Comparison of ENCODE assay signal across 21 mouse cellular contexts in the genomic region with DNA sequence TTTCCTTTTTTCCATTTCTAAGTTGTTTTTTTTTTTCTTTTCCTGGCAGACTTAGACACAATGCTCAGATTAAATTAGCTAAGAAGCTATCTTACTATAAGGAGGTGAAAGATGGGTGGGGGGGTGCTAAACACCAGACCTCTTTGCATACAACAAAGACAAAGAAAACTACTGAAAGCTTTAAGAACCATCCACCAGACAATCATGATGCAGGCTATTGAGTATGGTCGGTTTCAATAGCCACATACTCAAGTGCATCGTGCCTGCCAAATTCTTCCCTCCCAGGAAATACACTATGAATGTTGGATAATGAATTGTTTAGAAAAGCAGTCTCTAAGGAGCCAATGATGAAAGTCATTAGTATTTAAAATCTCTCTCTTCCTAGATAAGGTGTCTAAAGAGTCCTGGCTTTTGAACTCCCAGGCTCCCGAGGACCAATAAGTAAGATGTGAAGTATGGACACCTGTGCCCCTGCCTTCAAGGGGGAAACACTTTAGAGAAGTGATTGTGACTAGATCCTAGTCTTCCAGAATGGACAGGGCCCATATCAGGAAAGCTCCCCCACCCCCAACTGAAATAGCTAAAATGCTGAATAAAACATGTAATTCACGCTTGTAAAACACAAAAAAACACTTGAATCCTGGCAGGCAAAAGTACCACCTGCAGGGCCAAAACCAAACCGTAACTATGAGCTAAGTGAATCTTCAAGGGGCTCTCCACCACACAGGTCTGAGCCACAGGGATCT.
DNase-seq lines count a peak whose midpoint lies in the region; ATAC-seq and TF ChIP-seq lines count a peak whose summit lies in the region.
"Had no signal": no experiment of that assay in that cellular context is flagged by ENCODE, and none has a peak within 500 bp of the region (broad histone marks: within the 10 kb centered on the region; RNA-seq: fewer than 3 reads in every experiment).

No protein-coding gene starts in this region.

- DNase-seq in forebrain, embryonic 11.5 days (ENCODE audit: low spot score), result no peak
- no peak for DNase-seq in forebrain, postnatal 0 days
- DNase-seq in heart, adult 11 months, result peak; percentile 43
- DNase-seq in heart, adult 2 months, result no peak
- no peak for DNase-seq in midbrain, embryonic 11.5 days (ENCODE audit: low spot score, missing footprints)
- DNase-seq: adrenal gland, adult 8-10 months; adrenal gland, postnatal 25 days; cerebellum, adult 18-20 months; cerebellum, adult 9-10 months; cerebellum, postnatal 14 days; gastrocnemius, postnatal 25 days; kidney, adult 18-20 months had no signal

- H3K27me3 ChIP-seq in forebrain, embryonic 11.5 days (ENCODE audit: control insufficient read depth, insufficient read depth, low read length), result no peaks in the 10 kb centered on the region
- no peaks in the 10 kb centered on the region for H3K27me3 ChIP-seq in forebrain, postnatal 0 days (ENCODE audit: insufficient read depth, low read length)
- H3K27me3 ChIP-seq in heart, adult 2 months (ENCODE audit: control insufficient read depth, insufficient read depth, low read length), result no peaks in the 10 kb centered on the region
- no peaks in the 10 kb centered on the region for H3K27me3 ChIP-seq in midbrain, embryonic 15.5 days (replicated peaks)
- no peaks in the 10 kb centered on the region for H3K27me3 ChIP-seq in midbrain, embryonic 11.5 days (ENCODE audit: control insufficient read depth, insufficient read depth, low read length)
- H3K27me3 ChIP-seq in forebrain, embryonic 16.5 days (replicated peaks; ENCODE audit: control insufficient read depth, insufficient read depth, low read length), result no peaks in the 10 kb centered on the region
- H3K27me3 ChIP-seq: hindbrain, embryonic 13.5 days had no signal

- H3K4me1 ChIP-seq in forebrain, embryonic 11.5 days (replicated peaks; ENCODE audit: control insufficient read depth, insufficient read depth, low read length), result no peaks in the 10 kb centered on the region
- H3K4me1 ChIP-seq in forebrain, postnatal 0 days (ENCODE audit: insufficient read depth), result no peaks in the 10 kb centered on the region
- H3K4me1 ChIP-seq in heart, adult 2 months (ENCODE audit: control insufficient read depth, insufficient read depth, low read length), result no peaks in the 10 kb centered on the region
- H3K4me1 ChIP-seq in midbrain, embryonic 15.5 days, result no peaks in the 10 kb centered on the region
- H3K4me1 ChIP-seq in midbrain, embryonic 11.5 days (ENCODE audit: control insufficient read depth, insufficient read depth, low read length), result no peaks in the 10 kb centered on the region
- H3K4me1 ChIP-seq in forebrain, embryonic 16.5 days (replicated peaks; ENCODE audit: control insufficient read depth, insufficient read depth, low read length), result peaks cover 7% of the 10 kb centered on the region
- H3K4me1 ChIP-seq: hindbrain, embryonic 13.5 days had no signal

- no peaks in the 10 kb centered on the region for H3K9me3 ChIP-seq in forebrain, embryonic 11.5 days (ENCODE audit: control insufficient read depth, low read length)
- H3K9me3 ChIP-seq in forebrain, postnatal 0 days (ENCODE audit: low read length), result no peaks in the 10 kb centered on the region
- H3K9me3 ChIP-seq in midbrain, embryonic 15.5 days, result no peaks in the 10 kb centered on the region
- no peaks in the 10 kb centered on the region for H3K9me3 ChIP-seq in midbrain, embryonic 11.5 days (ENCODE audit: control insufficient read depth, low read length)
- H3K9me3 ChIP-seq in forebrain, embryonic 16.5 days (ENCODE audit: control insufficient read depth, low read length), result no peaks in the 10 kb centered on the region
- H3K9me3 ChIP-seq: hindbrain, embryonic 13.5 days had no signal

- no peaks in the 10 kb centered on the region for H3K36me3 ChIP-seq in forebrain, embryonic 11.5 days (ENCODE audit: control insufficient read depth, insufficient read depth, low read length)
- H3K36me3 ChIP-seq in forebrain, postnatal 0 days (ENCODE audit: insufficient read depth), result no peaks in the 10 kb centered on the region
- no peaks in the 10 kb centered on the region for H3K36me3 ChIP-seq in heart, adult 2 months (ENCODE audit: control insufficient read depth, insufficient read depth, low read length)
- H3K36me3 ChIP-seq in midbrain, embryonic 15.5 days (replicated peaks), result no peaks in the 10 kb centered on the region
- no peaks in the 10 kb centered on the region for H3K36me3 ChIP-seq in midbrain, embryonic 11.5 days (ENCODE audit: control insufficient read depth, insufficient read depth, low read length)
- no peaks in the 10 kb centered on the region for H3K36me3 ChIP-seq in forebrain, embryonic 16.5 days (ENCODE audit: control insufficient read depth, insufficient read depth)
- H3K36me3 ChIP-seq: hindbrain, embryonic 13.5 days had no signal

- H3K79me2 ChIP-seq in heart, adult 2 months (replicated peaks; ENCODE audit: control insufficient read depth, insufficient read depth, low read length), result no peaks in the 10 kb centered on the region

- H3K27ac ChIP-seq in forebrain, embryonic 11.5 days (ENCODE audit: low read depth, low read length), result no peak overlapping the region
- H3K27ac ChIP-seq in forebrain, postnatal 0 days (ENCODE audit: low read depth, low read length), result no peak overlapping the region
- H3K27ac ChIP-seq in heart, adult 2 months, result no peak overlapping the region
- H3K27ac ChIP-seq in midbrain, embryonic 15.5 days, result no peak overlapping the region
- no peak overlapping the region for H3K27ac ChIP-seq in midbrain, embryonic 11.5 days (ENCODE audit: low read depth, low read length)
- no peak overlapping the region for H3K27ac ChIP-seq in forebrain, embryonic 16.5 days (ENCODE audit: low read length)
- H3K27ac ChIP-seq: hindbrain, embryonic 13.5 days; hindbrain, postnatal 0 days had no signal

- no peak for TF ChIP-seq EP300 in heart, adult 2 months (IDR thresholded peaks at IDR 0.05; ENCODE audit: insufficient read depth, low read depth, low read length)

- no peak for TF ChIP-seq POLR2A in heart, adult 2 months (IDR thresholded peaks at IDR 0.05; ENCODE audit: insufficient read depth, low read depth, low read length)

- H3K4me2 ChIP-seq in forebrain, embryonic 11.5 days (ENCODE audit: low read depth, low read length, severe bottlenecking), result no peak overlapping the region
- H3K4me2 ChIP-seq in forebrain, postnatal 0 days (ENCODE audit: low read depth), result no peak overlapping the region
- no peak overlapping the region for H3K4me2 ChIP-seq in midbrain, embryonic 15.5 days
- no peak overlapping the region for H3K4me2 ChIP-seq in midbrain, embryonic 11.5 days
- no peak overlapping the region for H3K4me2 ChIP-seq in forebrain, embryonic 16.5 days (ENCODE audit: low read length)
- H3K4me2 ChIP-seq: heart, embryonic 11.5 days; hindbrain, embryonic 13.5 days had no signal

- no peak overlapping the region for H3K9ac ChIP-seq in forebrain, embryonic 11.5 days (ENCODE audit: low read length)
- H3K9ac ChIP-seq in forebrain, postnatal 0 days, result no peak overlapping the region
- H3K9ac ChIP-seq in heart, adult 2 months (ENCODE audit: low read depth, low read length), result no peak overlapping the region
- H3K9ac ChIP-seq in midbrain, embryonic 15.5 days, result no peak overlapping the region
- no peak overlapping the region for H3K9ac ChIP-seq in midbrain, embryonic 11.5 days (ENCODE audit: low read length)
- H3K9ac ChIP-seq in forebrain, embryonic 16.5 days (replicated peaks; ENCODE audit: low read depth, low read length), result no peak overlapping the region
- H3K9ac ChIP-seq: hindbrain, embryonic 13.5 days had no signal

- no peak overlapping the region for H3K4me3 ChIP-seq in forebrain, embryonic 11.5 days (ENCODE audit: low read depth, low read length)
- H3K4me3 ChIP-seq in forebrain, postnatal 0 days (ENCODE audit: low read depth, low read length), result no peak overlapping the region
- H3K4me3 ChIP-seq in heart, adult 2 months, result no peak overlapping the region
- H3K4me3 ChIP-seq in midbrain, embryonic 15.5 days, result no peak overlapping the region
- H3K4me3 ChIP-seq in midbrain, embryonic 11.5 days (ENCODE audit: low read depth, low read length), result no peak overlapping the region
- H3K4me3 ChIP-seq in forebrain, embryonic 16.5 days (replicated peaks; ENCODE audit: low read length), result no peak overlapping the region
- H3K4me3 ChIP-seq: hindbrain, embryonic 13.5 days had no signal

- no peak for TF ChIP-seq CTCF in forebrain, postnatal 0 days (IDR thresholded peaks at IDR 0.05; ENCODE audit: low read depth)
- TF ChIP-seq CTCF in heart, adult 2 months (IDR thresholded peaks at IDR 0.05), result no peak

- peak; percentile 31; the same call in 1 of the 2 replicates for ATAC-seq in forebrain, embryonic 11.5 days (replicated peaks; ENCODE audit: low FRiP score)
- ATAC-seq in forebrain, postnatal 0 days, result no peak; the same call in 1 of the 2 replicates
- ATAC-seq in midbrain, embryonic 15.5 days (replicated peaks), result peak; percentile 50; the same call in 1 of the 2 replicates
- ATAC-seq in midbrain, embryonic 11.5 days (ENCODE audit: low FRiP score), result no peak
- peak; percentile 61; the same call in 1 of the 2 replicates for ATAC-seq in forebrain, embryonic 16.5 days
- no peak for ATAC-seq in megakaryocyte, adult 5-6 weeks (ENCODE audit: poor library complexity, severe bottlenecking)
- ATAC-seq: activated CD4-positive, CD25-positive, alpha-beta regulatory T cell, adult 4 months; hindbrain, postnatal 0 days; inflammation-experienced regulatory T-cells, adult 6 months; intestine, embryonic 16.5 days had no signal

- 63% methylated on average over 5 of the region's 5 CpGs for WGBS in forebrain, embryonic 11.5 days
- WGBS in forebrain, postnatal 0 days, result 26% methylated on average over 5 of the region's 5 CpGs
- WGBS in heart, adult 2 months, result 51% methylated on average over 5 of the region's 5 CpGs
- 40% methylated on average over 5 of the region's 5 CpGs for WGBS in midbrain, embryonic 15.5 days
- WGBS in midbrain, embryonic 11.5 days, result 69% methylated on average over 5 of the region's 5 CpGs
- 19% methylated on average over 5 of the region's 5 CpGs for WGBS in forebrain, embryonic 16.5 days

- intact Hi-C loops in heart, adult 2 months (cut with DNase I), result no loop called here

Comparison
In these comparisons a context has a peak if more than half of its experiments do, and no peak if none do; other contexts are left out.
1. ATAC-seq: peak in forebrain, embryonic 11.5 days (single experiment), midbrain, embryonic 15.5 days (single experiment) and forebrain, embryonic 16.5 days (single experiment); none in forebrain, postnatal 0 days (single experiment), midbrain, embryonic 11.5 days (single experiment) and megakaryocyte, adult 5-6 weeks (single experiment).